Mouse (Mus musculus): ENCODE measurements at regions not wholly inside any gene's neighbourhood (a gene's known extent, or its start where the extent isn't known, plus 50 kb on each side); places are given as distances from the start of the nearest gene placed in this dataset.

- Histone ChIP-seq H3K4me1 (ENCODE audit: control insufficient read depth in 1 of 2, insufficient read depth in 2 of 2) (peaks cover 3 to 7% of the 10 kb centered on the region in 2 experiments; a peak in 2 of 4 replicates), H3K9ac (ENCODE audit: insufficient read depth, low read depth) (no peak overlapping the region), H3K27ac (ENCODE audit: insufficient read depth, low read depth) (no peak overlapping the region), H3K36me3 (replicated peaks in 1 of 2; ENCODE audit: control insufficient read depth in 1 of 2, insufficient read depth in 1 of 2, low read length in 1 of 2) (no peaks in the 10 kb centered on the region), H3K4me2 (ENCODE audit: insufficient read depth, low read depth, poor library complexity, severe bottlenecking) (peak overlapping the region; percentile 50), H3K79me2 (replicated peaks; ENCODE audit: control insufficient read depth, extremely low read depth, insufficient read depth, poor library complexity, severe bottlenecking) (no peaks in the 10 kb centered on the region), H3K4me3 (replicated peaks in 1 of 3; ENCODE audit: low read depth in 2 of 3, low read length in 2 of 3, poor library complexity in 1 of 3) (no peak overlapping the region), H3K9me3 (replicated peaks; ENCODE audit: low read length) (no peaks in the 10 kb centered on the region), H3K27me3 (replicated peaks) (no peaks in the 10 kb centered on the region)
- TF ChIP-seq JUND (conservative IDR thresholded peaks at IDR 0.05; ENCODE audit: low read depth, low read length): peak; percentile 79
- TF ChIP-seq MEF2A (IDR thresholded peaks at IDR 0.05; ENCODE audit: borderline replicate concordance, low read depth, low read length): peak; percentile 63
- TF ChIP-seq IRF4 (IDR thresholded peaks at IDR 0.05; ENCODE audit: low read depth, low read length): peak; percentile 85
- no peak for TF ChIP-seq PAX5 (IDR thresholded peaks at IDR 0.05; ENCODE audit: low read length)
- TF ChIP-seq ZC3H11A (IDR thresholded peaks at IDR 0.05; ENCODE audit: low read depth, low read length): no peak
- no peak for TF ChIP-seq USF1 (IDR thresholded peaks at IDR 0.05; ENCODE audit: low read depth, low read length)
- no peak for TF ChIP-seq MYC (IDR thresholded peaks at IDR 0.05; ENCODE audit: low read depth, low read length)
- TF ChIP-seq EP300 (IDR thresholded peaks at IDR 0.05; ENCODE audit: low read length): peak; percentile 49; the same call in 1 of the 2 replicates
- TF ChIP-seq ETS1 (conservative IDR thresholded peaks at IDR 0.05; ENCODE audit: low read depth, low read length): peak; percentile 60; the same call in 1 of the 2 replicates
- TF ChIP-seq BHLHE40 (IDR thresholded peaks at IDR 0.05; ENCODE audit: low read depth, low read length): peak; percentile 92
- TF ChIP-seq POLR2A (IDR thresholded peaks at IDR 0.05; ENCODE audit: low read depth, low read length): no peak
- TF ChIP-seq TCF12 (IDR thresholded peaks at IDR 0.05; ENCODE audit: low read depth, low read length): no peak
- TF ChIP-seq JUN (IDR thresholded peaks at IDR 0.05; ENCODE audit: insufficient read depth, low read depth, low read length): peak; percentile 85
- TF ChIP-seq ZNF384 (IDR thresholded peaks at IDR 0.05; ENCODE audit: low read depth, low read length): peak; percentile 15; the same call in 1 of the 2 replicates
- no peak for TF ChIP-seq E2F4 (IDR thresholded peaks at IDR 0.05; ENCODE audit: insufficient replicate concordance, low read depth, low read length)
- no peak for TF ChIP-seq CHD2 (IDR thresholded peaks at IDR 0.05; ENCODE audit: low read length)
- TF ChIP-seq SMC3 (IDR thresholded peaks at IDR 0.05; ENCODE audit: low read depth, low read length): no peak
- peak; percentile 23 for DNase-seq (ENCODE audit: extremely low read depth)
- in situ Hi-C loops (cut with MboI; ENCODE audit: low pct_ligation_motif_present, low pct_unique_long_range_greater_than_20kb, low sequenced_read_pairs) (no loop called here), dilution Hi-C loops (cut with MboI; ENCODE audit: extremely low pct_ligation_motif_present, extremely low pct_unique_long_range_greater_than_20kb, low sequenced_read_pairs) (no loop called here)
These were observed 282.7 kb upstream of the Paip1 start for GRCm38 (mm10) chr13:119145713-119146112.

- in situ Hi-C loops (cut with MboI; ENCODE audit: low pct_ligation_motif_present, low pct_unique_long_range_greater_than_20kb, low sequenced_read_pairs): no loop called here
These were observed 280.7 kb upstream of the Paip1 start for GRCm38 (mm10) chr13:119147701-119148100.

More at GRCm38 (mm10) chr13:119147701-119148100, 280.7 kb upstream of the Paip1 start:
- H3K79me2 ChIP-seq (replicated peaks; ENCODE audit: control insufficient read depth, extremely low read depth, insufficient read depth, poor library complexity, severe bottlenecking): no peaks in the 10 kb centered on the region
- H3K36me3 ChIP-seq (replicated peaks in 1 of 2; ENCODE audit: control insufficient read depth in 1 of 2, insufficient read depth in 1 of 2, low read length in 1 of 2): no peaks in the 10 kb centered on the region
- H3K4me3 ChIP-seq (replicated peaks in 1 of 3; ENCODE audit: low read depth in 2 of 3, low read length in 2 of 3, poor library complexity in 1 of 3): no peak overlapping the region
- H3K9me3 ChIP-seq (replicated peaks; ENCODE audit: low read length): no peaks in the 10 kb centered on the region
- no peak overlapping the region for H3K9ac ChIP-seq (ENCODE audit: insufficient read depth, low read depth)
- no peaks in the 10 kb centered on the region for H3K27me3 ChIP-seq (replicated peaks)
- no peak overlapping the region for H3K4me2 ChIP-seq (ENCODE audit: insufficient read depth, low read depth, poor library complexity, severe bottlenecking)
- peaks cover 3 to 7% of the 10 kb centered on the region in 2 experiments; a peak in 2 of 4 replicates for H3K4me1 ChIP-seq (ENCODE audit: control insufficient read depth in 1 of 2, insufficient read depth in 2 of 2)
- no peak for DNase-seq (ENCODE audit: extremely low read depth)
- TF ChIP-seq UBTF (IDR thresholded peaks at IDR 0.05; ENCODE audit: low read depth, low read length) (no peak), ZMIZ1 (IDR thresholded peaks at IDR 0.05; ENCODE audit: low read depth, low read length) (no peak), CTCF (conservative IDR thresholded peaks at IDR 0.05 in 1 of 2, IDR thresholded peaks at IDR 0.05 in 1 of 2; ENCODE audit: low read depth in 2 of 2, low read length in 2 of 2) (no peak), MEF2A (IDR thresholded peaks at IDR 0.05; ENCODE audit: borderline replicate concordance, low read depth, low read length) (no peak), NRF1 (IDR thresholded peaks at IDR 0.05; ENCODE audit: low read depth, low read length) (no peak), JUND (conservative IDR thresholded peaks at IDR 0.05; ENCODE audit: low read depth, low read length) (no peak), USF1 (IDR thresholded peaks at IDR 0.05; ENCODE audit: low read depth, low read length) (no peak), ZNF384 (IDR thresholded peaks at IDR 0.05; ENCODE audit: low read depth, low read length) (no peak), TBP (conservative IDR thresholded peaks at IDR 0.05; ENCODE audit: low read depth, low read length) (no peak), MXI1 (IDR thresholded peaks at IDR 0.05; ENCODE audit: low read depth, low read length) (no peak), PAX5 (IDR thresholded peaks at IDR 0.05; ENCODE audit: low read length) (no peak), ZKSCAN1 (IDR thresholded peaks at IDR 0.05; ENCODE audit: borderline replicate concordance, low read depth, low read length) (no peak), CHD2 (IDR thresholded peaks at IDR 0.05; ENCODE audit: low read length) (no peak), KAT2A (IDR thresholded peaks at IDR 0.05; ENCODE audit: insufficient replicate concordance, low read length) (no peak), SMC3 (IDR thresholded peaks at IDR 0.05; ENCODE audit: low read depth, low read length) (no peak), GABPA (IDR thresholded peaks at IDR 0.05; ENCODE audit: insufficient replicate concordance, low read depth, low read length) (no peak), MAX (IDR thresholded peaks at IDR 0.05; ENCODE audit: low read length) (no peak)
- dilution Hi-C loops (cut with MboI; ENCODE audit: extremely low pct_ligation_motif_present, extremely low pct_unique_long_range_greater_than_20kb, low sequenced_read_pairs): no loop called here
- no peak overlapping the region for H3K27ac ChIP-seq (ENCODE audit: insufficient read depth, low read depth)
